Mouse (Mus musculus) forebrain, embryonic 11.5 days (tissue): ENCODE results near the gene Kncn. TPM values are rescaled to one million over a fixed set of nuclear protein-coding genes. Genes with fewer than 3 reads are reported as not detected.

Experiments
- ATAC-seq: fragments of 200-750 bp; cut with Nextera tagmentation; replicated peaks from 2 replicates; pipeline ENCODE4 v1.8.0; 2017; ENCODE audit warnings: moderate TSS enrichment; ENCODE audit not compliant: low FRiP score
- DNase-seq: peaks from one replicate; pipeline ENCODE4 v3.0.0-alpha.2; 2017; ENCODE audit warnings: low spot score
- H3K27ac ChIP-seq: fragments of 300-500 bp; sonication (generic); 2 replicates; pipeline ENCODE4 v1.5.1; 2014; ENCODE audit warnings: low read depth, low read length
- H3K27me3 ChIP-seq: fragments of 300-500 bp; sonication (generic); 2 replicates; pipeline ENCODE4 v1.6.1; 2014; ENCODE audit warnings: mild to moderate bottlenecking, low read length, mixed read lengths; ENCODE audit not compliant: control insufficient read depth, insufficient read depth
- H3K36me3 ChIP-seq: fragments of 300-500 bp; sonication (generic); 2 replicates; pipeline ENCODE4 v1.6.1; 2014; ENCODE audit warnings: mild to moderate bottlenecking, low read length, moderate library complexity, mixed read lengths; ENCODE audit not compliant: control insufficient read depth, insufficient read depth
- H3K4me1 ChIP-seq: fragments of 300-500 bp; sonication (generic); replicated peaks from 2 replicates; pipeline ENCODE4 v1.6.1; 2014; ENCODE audit warnings: low read length, mixed read lengths; ENCODE audit not compliant: control insufficient read depth, insufficient read depth
- H3K4me2 ChIP-seq: fragments of 300-500 bp; sonication (generic); 2 replicates; pipeline ENCODE4 v1.6.1; 2014; ENCODE audit warnings: low read depth, mild to moderate bottlenecking, low read length, moderate library complexity, mixed read lengths; ENCODE audit not compliant: severe bottlenecking
- H3K4me3 ChIP-seq: fragments of 300-500 bp; sonication (generic); 2 replicates; pipeline ENCODE4 v1.5.1; 2014; ENCODE audit warnings: low read depth, low read length
- H3K9ac ChIP-seq: fragments of 300-500 bp; sonication (generic); 2 replicates; pipeline ENCODE4 v1.6.1; 2014; ENCODE audit warnings: low read length
- H3K9me3 ChIP-seq: fragments of 300-500 bp; sonication (generic); 2 replicates; pipeline ENCODE4 v1.6.1; 2016; ENCODE audit warnings: low read length, mixed read lengths; ENCODE audit not compliant: control insufficient read depth
- WGBS: fragments of 180-500 bp; shearing (Covaris S2); extraction: QIAGEN DNeasy Blood & Tissue Kit; methylation state at CpG from one replicate; pipeline ENCODE4 v1.1.7; 2014; 5-methylcytosine and 5-hydroxymethylcytosine counted together
- polyA plus RNA-seq: library from polyadenylated mRNA; unstranded; fragments of >200 nt; fragmentation: Nextera tagmentation; extraction: Ambion mirVana; gene quantifications from 2 replicates; pipeline ENCODE4 v1.2.1, GENCODE M21; 2014

The Kncn gene
- not detected in 2 replicates for polyA plus RNA-seq

- 80% methylated on average over 6 of the region's 6 CpGs for WGBS
- no peaks in the 10 kb centered on the region for H3K27me3 ChIP-seq
These were observed at the start of gene Kncn for GRCm38 (mm10) chr4:115884022-115884421. TSS of gene Kncn (plus strand) at chr4:115884400.

DNA sequence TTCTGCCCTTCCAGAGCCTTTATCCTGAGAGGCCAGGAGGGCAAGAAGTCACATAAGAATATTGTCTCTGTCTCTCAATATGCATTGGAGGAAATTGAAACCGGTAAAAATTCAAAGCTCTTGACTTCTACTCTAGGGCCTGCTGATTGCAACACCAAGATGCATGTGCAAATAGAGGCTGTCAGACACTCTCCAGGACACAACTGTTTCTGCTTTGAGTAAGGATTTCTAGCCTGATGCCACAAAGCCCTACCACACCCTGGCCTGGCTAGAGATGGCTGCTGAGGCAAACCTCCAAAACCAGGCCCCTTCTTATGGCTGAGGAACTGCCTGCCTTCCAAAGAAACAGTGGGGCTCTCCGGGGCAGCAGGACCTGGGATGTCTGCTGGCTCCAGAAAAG, 48.6 kb upstream of the Kncn start:
- Histone ChIP-seq H3K9ac (no peak overlapping the region), H3K9me3 (no peaks in the 10 kb centered on the region), H3K27me3 (no peaks in the 10 kb centered on the region), H3K4me2 (no peak overlapping the region), H3K4me1 (peaks cover 2% of the 10 kb centered on the region; the same call in 1 of the 2 replicates), H3K27ac (no peak overlapping the region), H3K4me3 (no peak overlapping the region), H3K36me3 (no peaks in the 10 kb centered on the region)
- 87% methylated on average over 2 of the region's 2 CpGs for WGBS
- ATAC-seq, result no peak
- DNase-seq, result no peak

More at GRCm38 (mm10) chr4:115884022-115884421, at the start of gene Kncn:
- no peaks in the 10 kb centered on the region for H3K9me3 ChIP-seq
- no peaks in the 10 kb centered on the region for H3K36me3 ChIP-seq
- no peak within 1 kb of the TSS for H3K4me3 ChIP-seq
- DNase-seq (no peak), ATAC-seq (no peak)
- peaks cover 7% of the 10 kb centered on the region for H3K4me1 ChIP-seq
- no peak within 1 kb of the TSS for H3K27ac ChIP-seq
- H3K4me2 ChIP-seq, result no peak within 1 kb of the TSS
- H3K9ac ChIP-seq, result no peak within 1 kb of the TSS

DNA sequence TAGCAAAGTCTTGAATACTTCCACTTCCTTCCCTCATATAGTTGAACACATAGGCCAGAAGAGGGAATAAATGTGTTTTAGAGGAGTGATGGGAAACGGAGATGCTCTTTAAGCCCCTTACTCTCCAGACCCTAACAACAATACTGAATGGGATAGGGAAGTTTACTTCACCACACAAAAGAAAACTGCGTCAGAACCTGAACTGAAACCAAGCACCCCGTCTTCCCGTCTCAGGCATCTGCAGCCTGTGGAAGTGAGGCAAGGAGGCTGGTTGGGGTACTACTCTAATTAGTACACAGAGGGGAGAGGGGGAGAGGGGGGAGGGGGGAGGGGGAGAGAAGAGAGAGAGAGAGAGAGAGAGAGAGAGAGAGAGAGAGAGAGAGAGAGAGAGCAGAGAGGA, 46.0 kb upstream of the Kncn start:
- Histone ChIP-seq H3K4me1 (peaks cover 2% of the 10 kb centered on the region; the same call in 1 of the 2 replicates), H3K4me2 (peak overlapping the region; percentile 67; the same call in 1 of the 2 replicates), H3K9ac (no peak overlapping the region), H3K9me3 (no peaks in the 10 kb centered on the region), H3K27me3 (no peaks in the 10 kb centered on the region), H3K36me3 (no peaks in the 10 kb centered on the region), H3K4me3 (no peak overlapping the region), H3K27ac (no peak overlapping the region)
- 77% methylated on average over 4 of the region's 4 CpGs for WGBS
- DNase-seq, result no peak
- no peak for ATAC-seq

- 3% methylated on average over 51 of the region's 51 CpGs for WGBS
- Histone ChIP-seq H3K9ac (peak within 1 kb of the TSS; percentile 62), H3K27ac (no peak within 1 kb of the TSS), H3K9me3 (no peaks in the 10 kb centered on the region), H3K4me3 (peak within 1 kb of the TSS; percentile 66), H3K36me3 (no peaks in the 10 kb centered on the region), H3K4me2 (peak within 1 kb of the TSS; percentile 67), H3K27me3 (no peaks in the 10 kb centered on the region), H3K4me1 (peaks cover 2% of the 10 kb centered on the region; the same call in 1 of the 2 replicates)
- peak; percentile 96 for DNase-seq
- ATAC-seq, result peak; percentile 97
These were observed 45.2 kb upstream of the Kncn start, which contains the start of gene Mknk1 for GRCm38 (mm10) chr4:115838696-115839641. TSS of gene Mknk1 (plus strand) at chr4:115839198.

GRCm38 (mm10) chr4:115839956-115840355, 44.2 kb upstream of the Kncn start:
- no peak overlapping the region for H3K9ac ChIP-seq
- WGBS, result 64% methylated on average over 4 of the region's 4 CpGs
- H3K4me1 ChIP-seq, result peaks cover 2% of the 10 kb centered on the region; the same call in 1 of the 2 replicates
- H3K4me2 ChIP-seq, result peak overlapping the region; percentile 67; the same call in 1 of the 2 replicates
- H3K27me3 ChIP-seq, result no peaks in the 10 kb centered on the region
- no peak overlapping the region for H3K27ac ChIP-seq
- H3K9me3 ChIP-seq, result no peaks in the 10 kb centered on the region
- DNase-seq (no peak), ATAC-seq (no peak)
- H3K4me3 ChIP-seq, result no peak overlapping the region
- no peaks in the 10 kb centered on the region for H3K36me3 ChIP-seq

DNA sequence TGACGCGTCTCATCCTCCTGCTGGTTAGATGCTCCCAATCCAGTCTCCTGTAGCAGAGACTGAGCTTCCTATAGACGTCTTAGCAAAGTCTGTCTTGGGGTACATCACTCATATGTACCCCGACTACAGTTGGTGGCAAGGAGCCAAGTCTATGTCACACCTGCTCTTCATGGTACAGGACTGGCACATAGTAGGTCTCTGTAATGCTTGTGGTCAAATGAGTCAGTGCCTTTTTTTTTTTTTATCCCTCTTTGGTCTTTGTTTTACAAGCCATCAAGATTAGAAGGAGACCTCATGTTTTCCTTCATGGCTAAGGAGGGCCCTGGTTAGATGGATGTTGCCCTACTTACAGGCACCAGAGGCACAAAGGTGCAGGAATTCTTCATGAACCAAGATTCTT, 43.4 kb upstream of the Kncn start:
- H3K4me2 ChIP-seq, result no peak overlapping the region
- no peak overlapping the region for H3K4me3 ChIP-seq
- no peaks in the 10 kb centered on the region for H3K36me3 ChIP-seq
- peaks cover 2% of the 10 kb centered on the region; the same call in 1 of the 2 replicates for H3K4me1 ChIP-seq
- no peaks in the 10 kb centered on the region for H3K27me3 ChIP-seq
- H3K9me3 ChIP-seq, result no peaks in the 10 kb centered on the region
- 90% methylated on average over 4 of the region's 4 CpGs for WGBS
- DNase-seq (no peak), ATAC-seq (no peak)
- H3K9ac ChIP-seq, result no peak overlapping the region
- H3K27ac ChIP-seq, result no peak overlapping the region

DNA sequence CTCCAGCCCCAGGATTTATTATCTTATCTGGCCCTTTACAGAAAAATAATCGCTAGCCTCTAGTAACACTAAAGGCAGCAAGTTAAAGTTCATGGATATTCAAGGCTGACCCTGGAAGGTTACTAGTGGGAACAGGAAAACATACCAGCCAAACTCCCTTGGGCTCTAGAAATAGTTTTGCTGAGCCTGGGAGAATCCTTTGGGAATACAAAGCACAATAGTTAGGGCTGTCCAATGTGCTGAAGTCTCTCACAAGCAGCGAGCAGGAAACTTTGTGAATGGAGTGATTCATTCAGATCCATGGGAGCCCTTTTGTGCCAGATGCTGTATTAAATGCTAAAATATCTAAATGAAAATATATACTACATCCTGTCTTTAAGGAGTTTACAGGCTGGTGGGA, 37.5 kb upstream of the Kncn start:
- H3K9me3 ChIP-seq, result no peaks in the 10 kb centered on the region
- H3K27me3 ChIP-seq, result no peaks in the 10 kb centered on the region
- no peak overlapping the region for H3K4me2 ChIP-seq
- no peak overlapping the region for H3K9ac ChIP-seq
- no peaks in the 10 kb centered on the region for H3K36me3 ChIP-seq
- WGBS, result 60% methylated on average over 2 of the region's 2 CpGs
- no peak overlapping the region for H3K27ac ChIP-seq
- no peak for DNase-seq
- no peak overlapping the region for H3K4me3 ChIP-seq
- H3K4me1 ChIP-seq, result no peaks in the 10 kb centered on the region
- no peak for ATAC-seq

GRCm38 (mm10) chr4:115847377-115847776, 36.8 kb upstream of the Kncn start:
- DNase-seq (no peak), ATAC-seq (no peak)
- Histone ChIP-seq H3K4me3 (no peak overlapping the region), H3K27me3 (no peaks in the 10 kb centered on the region), H3K4me1 (no peaks in the 10 kb centered on the region), H3K27ac (no peak overlapping the region), H3K9ac (no peak overlapping the region), H3K36me3 (no peaks in the 10 kb centered on the region), H3K4me2 (no peak overlapping the region), H3K9me3 (no peaks in the 10 kb centered on the region)
- WGBS, result 59% methylated on average over 5 of the region's 5 CpGs
